Mouse (Mus musculus): ENCODE results near the gene Fgf2. TPM values are rescaled to one million over a fixed set of nuclear protein-coding genes. Genes with fewer than 3 reads are reported as not detected.

The Fgf2 gene
- polyA plus RNA-seq, 1 experiment from 2014 or later: 2.2 TPM

DNA sequence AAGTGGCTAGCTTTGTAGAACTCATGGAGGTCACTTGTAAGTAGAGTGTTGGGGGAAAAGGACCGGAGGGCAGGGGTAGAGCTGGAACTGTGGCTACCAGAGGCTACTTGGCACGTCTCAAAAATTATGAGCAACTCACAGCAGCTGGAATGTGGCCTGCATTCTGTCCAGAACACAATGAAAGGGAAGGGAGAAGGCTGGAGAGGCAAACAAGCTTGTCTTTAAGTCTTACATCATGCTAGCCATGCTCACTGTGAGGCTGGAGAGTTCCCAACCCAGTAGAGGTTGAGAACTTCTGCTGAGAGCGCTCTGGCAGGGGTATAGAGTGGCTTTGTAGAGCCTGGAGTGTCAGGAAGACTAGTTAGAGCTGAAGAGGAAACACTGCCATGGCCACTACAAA, 49.5 kb downstream of the Fgf2 start:
- H3K27me3 ChIP-seq (ENCODE audit: control insufficient read depth, insufficient read depth, low read length): no peaks in the 10 kb centered on the region
- H3K36me3 ChIP-seq (ENCODE audit: control insufficient read depth, insufficient read depth, low read length): no peaks in the 10 kb centered on the region
- H3K9ac ChIP-seq (ENCODE audit: low read length): no peak overlapping the region
- 74% methylated on average over 3 of the region's 3 CpGs for WGBS
- ATAC-seq (ENCODE audit: insufficient number of reproducible peaks, insufficient read depth, low FRiP score, low read depth): no peak
- no peak overlapping the region for H3K4me2 ChIP-seq (ENCODE audit: low read length)
- peaks cover 8 to 16% of the 10 kb centered on the region in 2 experiments for H3K4me1 ChIP-seq (ENCODE audit: control insufficient read depth in 2 of 2, insufficient read depth in 2 of 2, low read length in 2 of 2)
- H3K4me3 ChIP-seq (ENCODE audit: control insufficient read depth in 1 of 2, insufficient read depth in 1 of 2, low read depth in 1 of 2, low read length in 2 of 2): no peak overlapping the region
- no peak overlapping the region for H3K27ac ChIP-seq (replicated peaks in 1 of 2; ENCODE audit: control insufficient read depth in 1 of 2, insufficient read depth in 1 of 2, low read depth in 2 of 2, low read length in 2 of 2)
- H3K9me3 ChIP-seq (ENCODE audit: control insufficient read depth, low read length): no peaks in the 10 kb centered on the region

DNA sequence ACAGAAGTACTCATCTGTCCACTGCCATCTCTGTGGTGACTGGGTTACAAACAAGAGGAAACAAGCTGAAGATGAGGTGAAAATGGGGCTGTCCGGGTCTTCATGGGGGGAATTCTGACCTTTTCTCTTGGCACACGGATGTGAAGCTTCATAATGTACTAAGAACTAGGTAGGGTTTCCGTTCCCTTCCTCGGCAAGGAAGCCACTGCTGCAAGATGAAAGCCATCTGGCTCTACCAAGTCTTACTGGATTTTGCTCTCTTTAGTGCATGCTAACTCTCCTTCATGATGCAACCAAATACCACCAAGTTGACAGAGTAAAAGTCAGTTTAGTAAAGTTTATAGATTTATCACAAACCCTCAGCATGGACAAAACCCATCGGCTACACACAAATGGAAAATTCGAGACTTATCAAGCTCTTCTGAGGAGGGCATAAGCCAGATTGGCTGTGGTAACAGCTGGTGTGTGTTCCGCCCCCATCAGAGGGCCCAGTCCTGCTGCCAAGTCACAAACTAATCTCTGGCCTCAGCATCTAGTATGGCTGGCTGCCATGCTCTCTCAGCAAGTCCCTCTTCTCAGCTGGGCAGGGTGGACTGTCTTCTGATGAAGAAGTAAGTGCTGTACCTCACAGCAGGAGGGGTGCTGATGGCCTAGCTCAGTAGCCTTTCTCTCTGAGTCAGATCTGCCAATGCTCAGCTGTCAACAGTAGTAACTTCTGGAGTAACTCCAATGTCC, 50.7 kb downstream of the Fgf2 start:
- peak; percentile 43; the same call in 1 of the 2 replicates for ATAC-seq (ENCODE audit: insufficient number of reproducible peaks, insufficient read depth, low FRiP score, low read depth)
- peak overlapping the region; percentile 17 to 55; a peak in 2 of 4 replicates for H3K27ac ChIP-seq (replicated peaks in 1 of 2; ENCODE audit: control insufficient read depth in 1 of 2, insufficient read depth in 1 of 2, low read depth in 2 of 2, low read length in 2 of 2)

DNA sequence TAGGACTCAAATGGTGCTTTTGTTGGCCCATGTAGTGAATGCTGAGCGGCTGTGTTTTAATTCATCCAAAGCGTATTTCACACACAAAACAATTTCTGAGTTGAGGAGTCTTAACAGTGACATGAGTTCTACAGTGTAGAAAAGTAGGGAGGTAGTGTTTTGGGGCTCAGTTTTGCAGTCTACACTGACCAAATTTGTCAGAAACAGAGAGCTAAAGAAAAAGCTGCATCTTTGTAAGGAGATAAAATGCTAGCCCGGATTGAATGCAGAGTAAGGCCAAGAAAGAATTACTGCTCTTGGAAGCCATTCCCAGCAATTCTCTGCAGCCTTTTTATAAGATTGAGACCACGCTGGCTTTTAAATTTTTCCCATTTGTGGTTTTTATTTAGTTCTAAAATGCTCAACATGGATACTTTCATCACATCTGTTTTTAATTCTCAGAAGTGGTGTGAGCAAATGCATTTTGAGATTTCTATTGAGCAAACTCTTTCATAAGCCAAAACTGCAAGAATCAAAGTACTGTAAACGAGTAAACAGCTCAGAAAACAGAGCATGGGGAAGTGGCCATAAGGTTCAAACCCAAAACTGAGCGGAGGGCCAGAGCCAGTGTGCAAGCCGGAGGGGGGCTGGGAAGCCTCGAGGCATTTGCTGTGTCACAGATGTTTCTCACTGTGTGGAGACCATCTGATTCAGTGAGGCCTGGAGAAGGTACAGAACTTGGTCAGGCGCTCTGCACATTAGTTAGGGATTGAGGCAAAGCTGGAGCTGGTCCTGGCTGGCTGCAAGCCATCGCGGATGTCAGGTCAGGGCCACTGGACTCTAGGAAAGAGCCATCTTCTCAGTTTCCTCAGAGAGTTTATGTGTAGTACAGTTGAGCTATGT, 53.8 kb downstream of the Fgf2 start:
- H3K4me3 ChIP-seq (ENCODE audit: control insufficient read depth in 1 of 2, insufficient read depth in 1 of 2, low read depth in 1 of 2, low read length in 2 of 2): no peak overlapping the region
- peaks cover 8 to 16% of the 10 kb centered on the region in 2 experiments for H3K4me1 ChIP-seq (ENCODE audit: control insufficient read depth in 2 of 2, insufficient read depth in 2 of 2, low read length in 2 of 2)
- no peaks in the 10 kb centered on the region for H3K9me3 ChIP-seq (ENCODE audit: control insufficient read depth, low read length)
- 73% methylated on average over 11 of the region's 11 CpGs for WGBS
- H3K4me2 ChIP-seq (ENCODE audit: low read length): no peak overlapping the region
- no peak overlapping the region for H3K9ac ChIP-seq (ENCODE audit: low read length)
- no peak for ATAC-seq (ENCODE audit: insufficient number of reproducible peaks, insufficient read depth, low FRiP score, low read depth)
- no peaks in the 10 kb centered on the region for H3K27me3 ChIP-seq (ENCODE audit: control insufficient read depth, insufficient read depth, low read length)
- no peak overlapping the region for H3K27ac ChIP-seq (replicated peaks in 1 of 2; ENCODE audit: control insufficient read depth in 1 of 2, insufficient read depth in 1 of 2, low read depth in 2 of 2, low read length in 2 of 2)
- peaks cover 9% of the 10 kb centered on the region for H3K36me3 ChIP-seq (ENCODE audit: control insufficient read depth, insufficient read depth, low read length)

More for the DNA sequence above, 50.7 kb downstream of the Fgf2 start:
- Histone ChIP-seq H3K9me3 (ENCODE audit: control insufficient read depth, low read length) (no peaks in the 10 kb centered on the region), H3K36me3 (ENCODE audit: control insufficient read depth, insufficient read depth, low read length) (no peaks in the 10 kb centered on the region), H3K4me1 (ENCODE audit: control insufficient read depth in 2 of 2, insufficient read depth in 2 of 2, low read length in 2 of 2) (peaks cover 8 to 16% of the 10 kb centered on the region in 2 experiments), H3K9ac (ENCODE audit: low read length) (no peak overlapping the region), H3K4me3 (ENCODE audit: control insufficient read depth in 1 of 2, insufficient read depth in 1 of 2, low read depth in 1 of 2, low read length in 2 of 2) (no peak overlapping the region), H3K4me2 (ENCODE audit: low read length) (no peak overlapping the region), H3K27me3 (ENCODE audit: control insufficient read depth, insufficient read depth, low read length) (no peaks in the 10 kb centered on the region)
- 64% methylated on average over 7 of the region's 7 CpGs for WGBS

DNA sequence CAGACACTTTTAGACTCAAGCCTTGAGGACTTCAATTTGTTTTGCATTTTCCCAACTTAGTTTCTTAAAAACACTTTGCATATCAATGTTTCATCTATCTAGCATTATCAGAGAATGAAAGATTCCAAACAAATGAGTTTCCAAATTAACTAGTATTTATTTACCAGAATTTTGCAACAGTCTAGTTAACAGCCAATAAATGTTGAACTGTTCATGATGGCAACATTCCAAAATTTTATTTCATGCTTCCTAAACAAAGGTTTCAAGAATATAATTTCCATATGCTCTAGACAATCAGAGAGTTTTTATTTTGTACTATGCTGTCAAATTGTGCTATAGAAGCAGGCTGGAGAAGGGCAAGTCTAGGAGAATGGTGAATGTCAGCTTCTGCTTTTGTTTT, 59.5 kb downstream of the Fgf2 start:
- Histone ChIP-seq H3K9ac (ENCODE audit: low read length) (no peak overlapping the region), H3K27ac (replicated peaks in 1 of 2; ENCODE audit: control insufficient read depth in 1 of 2, insufficient read depth in 1 of 2, low read depth in 2 of 2, low read length in 2 of 2) (no peak overlapping the region), H3K4me1 (ENCODE audit: control insufficient read depth in 2 of 2, insufficient read depth in 2 of 2, low read length in 2 of 2) (no peaks in the 10 kb centered on the region), H3K27me3 (ENCODE audit: control insufficient read depth, insufficient read depth, low read length) (no peaks in the 10 kb centered on the region), H3K9me3 (ENCODE audit: control insufficient read depth, low read length) (no peaks in the 10 kb centered on the region), H3K4me3 (ENCODE audit: control insufficient read depth in 1 of 2, insufficient read depth in 1 of 2, low read depth in 1 of 2, low read length in 2 of 2) (no peak overlapping the region), H3K4me2 (ENCODE audit: low read length) (no peak overlapping the region), H3K36me3 (ENCODE audit: control insufficient read depth, insufficient read depth, low read length) (peaks cover 14% of the 10 kb centered on the region)
- no peak for ATAC-seq (ENCODE audit: insufficient number of reproducible peaks, insufficient read depth, low FRiP score, low read depth)

DNA sequence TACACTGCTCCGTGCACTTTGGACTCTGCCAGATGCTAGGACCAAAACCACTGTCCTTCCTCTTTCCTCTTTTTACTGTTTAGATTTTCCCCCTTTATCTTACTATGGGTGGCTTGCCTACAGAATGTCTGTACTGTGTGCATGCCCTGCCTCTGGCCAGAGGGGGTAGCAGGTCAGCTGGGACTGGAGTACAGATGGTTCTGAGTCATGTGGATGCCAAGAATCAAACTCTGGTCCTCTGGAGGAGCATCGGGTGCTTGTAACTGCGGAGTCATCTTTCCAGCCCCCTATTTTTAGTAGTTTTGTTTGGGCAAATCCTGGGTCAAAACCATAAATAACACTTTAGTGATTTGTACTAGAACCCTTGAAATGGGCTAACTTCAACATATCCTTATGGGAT, 65.3 kb downstream of the Fgf2 start:
- Histone ChIP-seq H3K9me3 (ENCODE audit: control insufficient read depth, low read length) (no peaks in the 10 kb centered on the region), H3K36me3 (ENCODE audit: control insufficient read depth, insufficient read depth, low read length) (peaks cover 4% of the 10 kb centered on the region; the same call in 1 of the 2 replicates), H3K4me3 (ENCODE audit: control insufficient read depth in 1 of 2, insufficient read depth in 1 of 2, low read depth in 1 of 2, low read length in 2 of 2) (no peak overlapping the region), H3K4me2 (ENCODE audit: low read length) (no peak overlapping the region), H3K27me3 (ENCODE audit: control insufficient read depth, insufficient read depth, low read length) (no peaks in the 10 kb centered on the region), H3K9ac (ENCODE audit: low read length) (no peak overlapping the region), H3K4me1 (ENCODE audit: control insufficient read depth in 2 of 2, insufficient read depth in 2 of 2, low read length in 2 of 2) (peaks cover 0 to 2% of the 10 kb centered on the region in 2 experiments; a peak in 2 of 4 replicates), H3K27ac (replicated peaks in 1 of 2; ENCODE audit: control insufficient read depth in 1 of 2, insufficient read depth in 1 of 2, low read depth in 2 of 2, low read length in 2 of 2) (no peak overlapping the region)
- WGBS: 82% methylated on average over 3 of the region's 3 CpGs
- no peak for ATAC-seq (ENCODE audit: insufficient number of reproducible peaks, insufficient read depth, low FRiP score, low read depth)

DNA sequence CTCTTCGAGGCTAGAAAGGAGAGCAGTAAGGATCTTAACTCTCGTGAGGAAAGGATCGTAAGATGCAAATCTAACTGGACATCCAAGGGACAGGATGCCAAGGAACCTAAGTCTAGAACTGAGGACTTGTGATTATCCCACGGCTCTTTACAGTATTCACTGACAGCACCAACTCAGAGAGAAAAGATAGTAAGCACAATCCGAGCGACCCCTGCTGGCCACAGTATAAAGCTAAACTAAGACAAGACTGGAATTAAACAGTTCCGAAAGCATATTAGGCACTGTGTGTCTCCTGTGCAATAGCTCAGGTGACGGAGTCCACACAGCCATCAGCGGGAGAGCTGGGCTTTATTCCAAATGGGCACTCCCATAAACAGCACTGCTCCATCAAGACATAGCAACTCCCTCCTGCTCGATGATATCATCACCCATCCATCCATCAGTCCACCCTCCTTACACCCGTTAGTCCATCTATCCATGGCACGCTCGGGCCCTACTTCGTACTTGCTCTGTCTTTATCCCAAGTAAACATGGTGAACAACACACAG, 66.3 kb downstream of the Fgf2 start:
- no peak for ATAC-seq (ENCODE audit: insufficient number of reproducible peaks, insufficient read depth, low FRiP score, low read depth)
- H3K9ac ChIP-seq (ENCODE audit: low read length): no peak overlapping the region
- no peaks in the 10 kb centered on the region for H3K9me3 ChIP-seq (ENCODE audit: control insufficient read depth, low read length)
- H3K27me3 ChIP-seq (ENCODE audit: control insufficient read depth, insufficient read depth, low read length): no peaks in the 10 kb centered on the region
- WGBS: 45% methylated on average over 14 of the region's 14 CpGs
- no peak overlapping the region for H3K4me2 ChIP-seq (ENCODE audit: low read length)
- H3K27ac ChIP-seq (replicated peaks in 1 of 2; ENCODE audit: control insufficient read depth in 1 of 2, insufficient read depth in 1 of 2, low read depth in 2 of 2, low read length in 2 of 2): no peak overlapping the region
- H3K4me1 ChIP-seq (ENCODE audit: control insufficient read depth in 2 of 2, insufficient read depth in 2 of 2, low read length in 2 of 2): peaks cover 0 to 7% of the 10 kb centered on the region in 2 experiments; a peak in 2 of 4 replicates
- peaks cover 4% of the 10 kb centered on the region; the same call in 1 of the 2 replicates for H3K36me3 ChIP-seq (ENCODE audit: control insufficient read depth, insufficient read depth, low read length)
- H3K4me3 ChIP-seq (ENCODE audit: control insufficient read depth in 1 of 2, insufficient read depth in 1 of 2, low read depth in 1 of 2, low read length in 2 of 2): no peak overlapping the region

DNA sequence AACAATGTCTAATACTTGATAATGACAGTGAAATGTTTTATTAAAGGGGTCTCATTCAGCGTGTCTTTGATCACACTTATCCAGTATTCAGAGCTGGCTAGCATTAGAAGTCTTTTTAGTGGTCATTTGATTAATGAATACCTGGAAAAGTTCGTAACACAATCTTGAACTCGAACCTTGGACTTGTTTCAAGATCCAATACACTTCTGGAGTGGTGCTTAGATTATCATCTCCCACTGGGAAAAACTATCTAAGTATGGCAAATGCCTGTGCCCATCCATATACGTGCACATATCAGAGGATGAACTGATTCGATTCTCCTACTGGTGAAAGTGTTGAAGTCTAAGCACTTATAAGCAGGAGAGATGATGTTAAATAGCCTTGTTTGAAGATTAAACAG, 70.2 kb downstream of the Fgf2 start:
- peak overlapping the region in 1 of 2 experiments; percentile 63; a peak in 2 of 4 replicates for H3K4me3 ChIP-seq (ENCODE audit: control insufficient read depth in 1 of 2, insufficient read depth in 1 of 2, low read depth in 1 of 2, low read length in 2 of 2)
- no peaks in the 10 kb centered on the region for H3K27me3 ChIP-seq (ENCODE audit: control insufficient read depth, insufficient read depth, low read length)
- H3K9ac ChIP-seq (ENCODE audit: low read length): peak overlapping the region; percentile 78
- WGBS: 62% methylated on average over 5 of the region's 5 CpGs
- H3K9me3 ChIP-seq (ENCODE audit: control insufficient read depth, low read length): no peaks in the 10 kb centered on the region
- peaks cover 0 to 13% of the 10 kb centered on the region in 2 experiments; a peak in 3 of 4 replicates for H3K4me1 ChIP-seq (ENCODE audit: control insufficient read depth in 2 of 2, insufficient read depth in 2 of 2, low read length in 2 of 2)
- H3K27ac ChIP-seq (replicated peaks in 1 of 2; ENCODE audit: control insufficient read depth in 1 of 2, insufficient read depth in 1 of 2, low read depth in 2 of 2, low read length in 2 of 2): peak overlapping the region in 1 of 2 experiments; percentile 94; a peak in 1 of 4 replicates
- no peaks in the 10 kb centered on the region for H3K36me3 ChIP-seq (ENCODE audit: control insufficient read depth, insufficient read depth, low read length)
- H3K4me2 ChIP-seq (ENCODE audit: low read length): peak overlapping the region; percentile 80
- ATAC-seq (ENCODE audit: insufficient number of reproducible peaks, insufficient read depth, low FRiP score, low read depth): no peak
